Mouse (Mus musculus): ENCODE measurements around the gene Ptprd.

- TF ChIP-seq CTCF (IDR thresholded peaks at IDR 0.05; ENCODE audit: extremely low read depth, insufficient read depth, insufficient read length, insufficient replicate concordance) (no peak), POLR2A (IDR thresholded peaks at IDR 0.05; ENCODE audit: low read depth, low read length) (no peak)
Observed at GRCm38 (mm10) chr4:75993092-75993491, 2218.7 kb downstream of the Ptprd start.
